Mouse (Mus musculus): Measurements from ENCODE around the gene Glp1r.

- TF ChIP-seq CTCF (IDR thresholded peaks at IDR 0.05; ENCODE audit: borderline replicate concordance, insufficient read depth, low read depth, low read length) (no peak), POLR2A (IDR thresholded peaks at IDR 0.05; ENCODE audit: borderline replicate concordance, insufficient read depth, low read length) (no peak)
These were observed 24.2 kb upstream of the Glp1r start for GRCm38 (mm10) chr17:30877456-30877855.

All from cerebellum, adult 2 months (tissue).